Mouse (Mus musculus) right cerebral cortex, postnatal 14 days (tissue): ENCODE results near the gene Abhd8.

Source experiments
- DNase-seq: peaks from one replicate; pipeline ENCODE4 v3.0.0; 2022

Abhd8 gene

DNA sequence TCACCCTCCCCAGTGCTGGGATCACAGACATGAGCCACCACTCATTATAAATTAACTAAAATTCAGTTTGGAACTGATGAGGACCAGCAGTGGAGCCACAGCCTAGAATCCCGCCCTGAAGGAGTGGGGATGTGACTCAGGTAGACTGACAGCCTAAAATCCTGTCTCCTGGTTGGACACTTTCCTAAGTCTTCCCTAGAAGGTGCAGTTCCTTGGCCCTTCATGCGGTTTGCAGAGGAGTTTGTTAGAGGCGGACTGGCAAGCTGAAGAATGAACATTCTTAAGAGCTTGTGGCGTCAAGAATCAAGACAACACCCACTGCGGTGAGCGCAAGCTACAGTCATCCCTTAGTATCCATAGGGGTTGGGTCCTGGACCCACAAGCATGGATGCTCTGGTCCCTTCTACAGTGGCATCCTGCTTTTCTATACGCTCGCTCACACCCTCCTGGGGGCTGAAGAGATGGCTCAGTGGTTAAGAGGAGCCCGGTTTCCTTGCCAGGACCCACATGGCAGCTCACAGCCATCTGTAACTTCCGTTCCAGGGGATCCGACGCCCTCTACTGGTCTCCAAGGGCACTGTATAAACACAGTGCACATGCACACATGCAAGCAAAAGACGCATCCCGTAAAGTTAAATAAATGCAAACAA is 13.9 kb upstream of the Abhd8 start:
- peak; percentile 46 for DNase-seq

DNA sequence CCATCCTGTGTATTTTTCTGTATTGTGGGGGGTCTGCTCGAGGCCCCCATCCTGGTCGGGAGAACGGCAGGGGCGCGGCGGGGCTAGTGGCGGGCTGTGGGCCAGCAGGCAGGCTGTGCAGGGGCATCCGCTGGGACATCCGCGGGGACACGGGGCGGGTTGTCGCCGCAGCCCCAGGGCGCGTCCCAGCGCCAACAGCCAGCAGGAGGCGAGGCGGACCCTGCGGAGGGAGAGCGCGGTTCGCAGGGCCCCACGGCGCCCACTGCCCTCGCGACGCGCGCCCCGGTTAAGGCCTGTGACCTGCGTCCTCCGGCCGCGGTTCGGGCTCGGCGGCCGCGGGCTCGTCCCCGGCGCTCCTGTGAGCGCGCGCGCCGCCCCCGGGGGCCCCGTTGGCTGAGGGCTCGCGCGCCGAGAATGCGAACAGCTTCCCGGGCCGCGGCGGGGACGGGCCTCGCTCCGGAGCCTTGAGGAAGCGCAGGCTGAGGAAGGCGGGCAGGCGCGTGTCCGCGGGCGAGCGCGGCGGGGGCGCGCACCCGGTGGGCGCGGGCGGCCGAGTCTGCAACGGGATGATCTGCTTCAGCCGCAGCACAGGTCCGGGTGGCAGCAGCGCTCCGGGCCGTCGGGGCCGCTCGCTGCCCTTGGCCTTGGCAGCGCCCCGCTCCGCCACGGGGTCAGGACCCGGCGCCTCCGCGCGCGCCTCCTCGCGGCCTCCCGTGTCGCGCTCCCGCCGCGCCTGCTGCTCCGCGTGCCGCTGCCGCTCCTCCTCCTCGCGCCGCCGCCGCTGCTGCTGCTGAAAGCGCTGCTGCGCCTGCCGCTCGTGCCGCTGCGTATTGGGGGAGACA is 12.9 kb upstream of the Abhd8 start:
- peak; percentile 85 for DNase-seq

DNA sequence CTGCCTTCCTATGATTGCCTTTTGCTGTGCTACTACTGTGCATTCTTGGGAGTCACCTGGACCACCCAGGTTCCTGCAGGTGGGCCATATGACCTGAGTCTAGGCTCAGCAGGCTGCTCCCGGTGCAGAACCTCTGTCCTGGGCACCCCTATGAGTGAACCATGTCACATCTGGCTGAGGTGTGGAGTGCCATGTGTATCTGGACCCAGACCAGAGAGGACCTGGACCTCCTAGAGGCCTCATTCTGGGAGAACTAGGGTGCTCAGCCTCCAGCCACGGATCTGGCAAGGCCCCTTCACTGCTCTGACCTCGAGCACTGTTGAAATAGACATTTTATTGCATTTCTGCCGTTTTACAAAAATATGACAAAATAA is 12.2 kb upstream of the Abhd8 start:
- no peak for DNase-seq

DNA sequence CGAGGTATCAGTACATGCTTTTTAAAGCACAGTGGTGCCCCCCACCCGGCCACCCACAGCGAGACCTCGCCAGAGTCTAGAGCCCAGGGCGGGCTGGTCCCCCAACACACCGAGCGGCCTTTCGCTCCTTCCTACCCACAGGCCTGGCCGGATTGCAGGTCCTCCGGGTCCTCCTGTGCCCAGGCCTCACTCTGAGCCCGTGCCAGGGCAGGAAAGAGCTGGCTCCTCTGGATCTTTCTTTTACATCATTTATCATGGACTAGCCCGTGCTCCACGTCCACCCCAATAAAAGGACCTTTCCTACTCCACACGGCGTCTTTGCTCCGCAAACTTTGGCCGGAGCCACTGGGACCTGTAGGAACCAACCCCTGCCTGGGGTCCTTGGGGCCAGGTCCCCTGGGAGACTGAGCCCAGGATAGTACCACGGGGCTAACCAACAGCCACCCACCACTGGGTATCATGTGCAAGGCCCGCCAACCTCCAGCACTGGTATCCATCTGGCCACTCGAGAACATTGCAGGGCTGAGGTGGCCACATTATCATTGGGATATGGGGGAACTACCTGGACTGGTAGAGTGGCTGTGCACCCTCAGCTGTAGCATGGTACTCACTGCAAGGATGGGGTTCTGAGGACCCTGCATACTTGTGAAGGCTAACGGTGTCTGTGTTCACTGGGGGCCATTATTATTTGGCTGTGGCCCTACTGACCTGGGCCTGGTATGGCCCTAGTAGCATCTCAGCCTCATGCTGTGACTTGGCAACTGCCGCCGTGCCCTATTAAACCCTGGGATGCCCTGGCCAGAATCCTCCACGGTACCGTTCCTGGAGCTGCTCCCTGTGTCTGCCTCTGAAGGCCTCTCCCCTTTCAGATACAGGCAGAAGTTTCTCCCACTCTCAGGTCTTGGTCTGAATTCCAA is 11.6 kb upstream of the Abhd8 start:
- peak; percentile 29 for DNase-seq

DNA sequence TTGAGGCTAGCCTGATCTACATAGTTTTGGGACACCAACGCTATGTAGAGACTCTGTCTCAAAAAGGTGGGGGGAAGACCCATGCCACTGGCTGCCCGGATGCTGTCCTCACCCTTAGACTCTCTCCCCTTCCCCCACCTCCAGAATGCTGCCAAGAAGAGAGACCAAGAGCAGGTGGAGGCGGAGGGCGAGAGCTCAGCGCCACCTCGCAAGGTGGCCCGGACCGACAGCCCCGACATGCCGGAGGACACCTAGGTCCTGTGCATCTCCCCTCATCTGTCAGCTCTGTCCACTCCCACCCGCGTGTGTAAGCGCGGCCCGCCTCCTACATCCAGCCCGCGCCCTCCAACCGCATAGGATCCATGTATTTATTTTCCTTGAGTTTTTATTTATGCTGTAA is 10.9 kb upstream of the Abhd8 start:
- no peak for DNase-seq

DNA sequence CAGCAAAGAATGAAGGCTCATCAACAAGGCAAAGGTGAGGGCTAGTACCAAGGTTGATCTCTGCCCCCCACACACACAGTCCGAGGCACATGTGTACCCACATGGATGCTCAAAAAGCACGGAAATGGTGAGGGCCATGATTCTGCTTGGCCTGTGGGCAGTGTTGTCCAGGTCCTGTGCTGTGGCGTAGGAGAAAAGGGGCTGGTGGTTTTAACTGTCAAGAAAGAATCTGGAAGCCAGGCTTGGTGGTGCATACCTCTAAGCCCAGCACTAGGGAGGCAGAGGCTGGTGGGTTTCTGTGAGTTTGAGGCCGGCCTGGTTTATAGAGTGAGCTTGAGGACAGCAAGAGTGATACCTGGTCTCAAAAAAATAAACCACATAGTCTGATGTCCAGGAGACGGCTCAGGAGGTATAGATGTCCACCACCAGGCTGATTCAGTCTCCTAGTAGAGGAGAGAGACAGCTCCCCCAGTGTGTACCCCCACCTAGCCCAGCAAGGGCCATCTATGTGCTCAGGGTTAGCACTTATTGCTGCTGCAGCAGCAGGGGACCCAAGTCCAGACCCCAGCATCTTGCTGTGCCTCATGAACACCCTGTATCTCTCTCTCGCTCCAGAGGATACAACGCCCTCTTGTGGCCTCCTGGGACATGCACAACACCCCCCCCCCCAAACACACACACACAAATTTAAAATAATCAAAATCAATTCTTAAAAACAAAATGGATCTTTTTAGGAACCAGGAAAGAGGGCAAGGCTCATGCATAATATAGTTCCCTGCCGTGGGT is 9.3 kb upstream of the Abhd8 start:
- DNase-seq = no peak

DNA sequence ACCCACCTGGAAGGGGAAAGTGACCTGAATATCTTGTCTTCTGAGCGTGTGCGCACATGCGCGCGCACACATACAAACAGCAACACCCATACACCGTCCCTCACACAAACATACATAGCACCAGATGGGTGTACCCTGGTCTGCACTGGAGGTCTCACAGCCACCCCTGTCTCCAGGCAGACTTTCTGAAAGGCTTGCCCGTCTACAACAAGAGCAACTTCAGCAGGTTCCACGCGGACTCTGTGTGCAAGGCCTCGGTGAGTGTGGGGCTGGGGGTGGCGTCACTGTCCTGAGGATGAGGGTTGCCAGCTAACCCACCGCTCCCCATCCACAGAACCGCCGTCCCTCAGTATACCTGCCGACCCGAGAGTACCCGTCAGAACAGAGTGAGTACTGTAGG is 8.4 kb upstream of the Abhd8 start:
- DNase-seq = no peak

DNA sequence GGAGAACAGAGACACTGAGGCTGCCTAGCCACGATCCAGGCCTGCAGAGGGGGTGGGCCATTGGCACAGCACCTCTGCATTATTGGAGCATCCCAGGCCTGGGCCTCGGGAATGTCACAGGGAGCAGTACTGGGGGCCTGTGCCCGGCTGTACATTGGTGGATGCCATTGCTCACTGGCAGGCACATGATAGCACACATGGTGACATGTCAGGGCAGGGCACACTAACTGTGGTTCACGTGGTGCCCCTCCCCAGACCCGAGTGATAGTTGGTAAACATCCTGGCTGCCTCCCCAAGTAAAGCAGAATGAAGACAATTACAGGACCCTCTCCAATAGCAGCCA is 7.4 kb upstream of the Abhd8 start:
- DNase-seq = no peak

DNA sequence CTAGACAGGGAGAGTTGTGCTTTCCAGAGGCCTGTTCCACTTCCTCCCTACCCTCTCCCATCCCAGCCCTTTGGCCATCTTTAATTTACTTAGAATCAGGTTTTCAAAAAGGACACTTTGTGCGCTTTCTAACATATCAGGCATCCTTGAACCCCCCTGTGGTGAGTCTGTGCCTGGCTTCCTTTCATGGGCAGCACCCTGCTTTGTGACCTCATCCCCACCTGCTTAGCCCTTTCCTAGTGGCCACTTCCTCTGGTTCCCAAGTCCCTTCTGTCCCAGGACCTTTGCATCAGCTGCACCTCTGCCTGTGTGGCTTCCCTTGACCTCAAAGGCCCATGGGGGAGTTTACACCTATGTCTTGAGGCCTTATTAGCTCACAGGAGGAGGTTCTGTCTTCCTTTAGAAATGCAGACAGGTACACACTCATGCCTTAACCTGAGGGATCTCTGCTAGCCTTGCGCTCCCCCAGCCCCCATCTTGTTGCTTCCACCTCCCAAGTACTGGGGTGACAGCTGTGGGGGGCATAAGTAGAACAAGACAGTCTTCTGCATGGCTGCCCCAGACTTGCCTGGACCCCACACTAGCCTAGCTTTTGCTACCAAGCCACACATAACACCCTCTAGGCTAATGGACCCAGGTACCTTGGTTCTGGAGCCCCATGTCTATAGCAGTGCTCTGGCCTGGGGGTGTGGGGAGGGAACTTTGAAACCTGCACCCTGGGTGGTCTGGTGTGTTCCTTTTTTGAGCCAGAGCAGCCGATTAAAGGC is 6.9 kb upstream of the Abhd8 start:
- DNase-seq = no peak

DNA sequence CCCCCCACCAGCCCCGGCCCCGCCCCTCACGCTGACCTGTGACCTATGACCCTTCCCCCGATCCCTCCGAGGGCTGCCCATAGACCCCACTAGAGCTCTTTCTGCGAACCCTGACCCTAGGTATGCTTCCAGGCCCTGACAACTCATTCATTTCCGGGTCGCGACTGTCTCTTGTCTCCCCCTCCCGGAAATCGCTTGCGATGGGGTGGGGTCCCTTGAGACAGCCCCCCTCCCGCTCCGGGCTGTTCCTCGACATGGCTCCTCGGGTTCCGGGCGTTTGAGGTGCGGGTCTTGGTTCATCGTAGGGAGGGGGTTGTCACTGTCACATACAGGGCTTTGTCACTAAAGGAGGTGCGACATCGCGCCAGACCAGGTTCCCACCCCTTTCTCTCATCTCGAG is 6.0 kb upstream of the Abhd8 start:
- DNase-seq = peak; percentile 57

DNA sequence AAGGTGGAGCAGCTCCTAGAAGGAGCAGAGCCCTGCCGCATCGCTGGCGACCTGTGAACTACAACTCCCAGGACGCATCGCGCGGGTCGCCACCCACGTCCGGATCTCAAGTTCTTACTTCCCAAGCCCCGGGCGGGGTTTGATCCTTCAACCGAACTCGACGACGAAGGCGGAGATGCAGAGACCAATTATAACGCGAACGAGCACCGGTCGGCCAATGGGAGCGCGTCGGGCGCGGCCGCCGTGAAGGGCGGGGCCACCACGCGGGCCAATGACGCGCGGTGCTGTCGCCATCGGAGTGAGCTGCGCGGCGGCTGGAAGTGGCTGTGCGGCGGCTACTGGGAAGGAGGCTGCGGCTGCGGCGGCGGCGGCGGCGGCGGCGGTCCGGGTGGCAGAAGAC is 5.5 kb upstream of the Abhd8 start, which contains the start of gene Dda1:
Gene Dda1 (plus strand): TSS at position 284 of the 400 bp plus-strand sequence.
- DNase-seq = peak; percentile 98

DNA sequence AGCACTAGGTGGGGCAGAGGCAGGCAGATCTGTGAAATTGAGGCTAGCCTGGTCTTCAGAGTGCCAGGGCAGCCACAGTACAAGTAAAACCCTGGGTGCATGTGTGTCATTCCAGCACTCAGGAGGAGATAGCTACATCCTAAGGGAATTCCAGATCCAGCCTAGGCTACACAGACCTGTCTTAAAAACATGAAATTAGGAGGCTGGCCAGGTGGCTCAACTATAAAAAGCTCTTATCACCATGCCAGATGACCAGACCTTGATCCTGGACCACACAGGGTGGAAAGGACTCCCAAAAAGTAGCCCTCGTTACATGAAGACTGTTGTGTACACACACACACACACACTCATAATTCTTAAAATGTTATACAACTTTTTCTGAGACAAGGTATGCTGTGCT is 4.5 kb upstream of the Abhd8 start:
- DNase-seq = no peak

DNA sequence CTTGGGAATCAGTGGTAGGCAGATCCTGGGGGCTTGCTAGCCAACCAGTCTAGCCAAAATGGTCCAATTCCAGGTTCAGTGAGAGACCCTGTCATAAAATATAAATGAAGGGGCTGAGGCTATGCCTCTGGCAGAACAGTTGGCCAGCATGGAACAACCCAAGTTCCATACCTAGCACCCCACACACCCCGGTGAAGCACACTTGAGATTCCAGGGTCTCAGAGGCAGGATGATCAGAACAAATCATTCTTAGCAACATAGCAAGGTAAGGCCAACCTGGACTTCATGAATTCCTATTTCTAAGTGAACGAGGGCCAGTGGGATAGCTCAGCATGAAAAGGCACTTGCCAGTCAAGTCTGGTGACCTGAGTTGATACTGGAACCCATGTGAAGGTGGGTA is 3.7 kb upstream of the Abhd8 start:
- no peak for DNase-seq

DNA sequence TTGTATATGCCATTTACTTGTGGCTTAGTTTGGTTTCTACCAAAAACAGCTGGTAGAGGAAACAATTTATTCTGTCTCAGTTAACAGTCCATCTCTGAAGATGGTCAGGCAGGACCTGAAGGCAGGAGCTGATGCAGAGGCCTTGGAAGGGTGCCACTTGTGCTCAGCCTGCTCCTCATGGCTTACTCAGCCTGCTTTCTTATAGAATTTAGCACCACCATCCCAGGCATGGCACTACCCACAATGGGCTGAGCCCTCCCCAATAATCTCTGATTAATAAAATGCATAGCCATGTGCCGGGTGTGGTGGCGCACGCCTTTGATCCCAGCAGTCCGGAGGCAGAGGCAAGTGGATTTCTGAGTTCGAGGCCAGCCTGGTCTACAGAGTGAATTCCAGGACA is 2.7 kb upstream of the Abhd8 start:
- DNase-seq = no peak

DNA sequence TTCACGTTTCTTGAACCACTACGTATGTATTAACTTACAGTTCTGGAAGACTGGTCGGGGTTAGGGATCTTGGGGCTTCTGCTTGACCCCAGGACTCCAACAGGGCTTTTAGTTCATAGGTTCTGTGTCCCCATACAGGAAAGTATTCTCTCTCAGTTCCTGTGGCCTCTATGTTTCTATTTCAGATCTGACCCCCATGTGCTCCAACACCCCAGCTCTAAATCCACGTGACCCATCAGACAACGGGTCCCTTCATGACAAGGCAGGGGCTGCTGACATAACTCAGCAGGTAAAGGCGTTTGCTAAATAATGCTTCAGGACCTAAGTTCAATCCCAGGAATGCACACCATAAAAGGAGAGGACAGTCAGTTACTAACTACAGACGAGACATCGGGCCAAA is 2.3 kb upstream of the Abhd8 start:
- no peak for DNase-seq

DNA sequence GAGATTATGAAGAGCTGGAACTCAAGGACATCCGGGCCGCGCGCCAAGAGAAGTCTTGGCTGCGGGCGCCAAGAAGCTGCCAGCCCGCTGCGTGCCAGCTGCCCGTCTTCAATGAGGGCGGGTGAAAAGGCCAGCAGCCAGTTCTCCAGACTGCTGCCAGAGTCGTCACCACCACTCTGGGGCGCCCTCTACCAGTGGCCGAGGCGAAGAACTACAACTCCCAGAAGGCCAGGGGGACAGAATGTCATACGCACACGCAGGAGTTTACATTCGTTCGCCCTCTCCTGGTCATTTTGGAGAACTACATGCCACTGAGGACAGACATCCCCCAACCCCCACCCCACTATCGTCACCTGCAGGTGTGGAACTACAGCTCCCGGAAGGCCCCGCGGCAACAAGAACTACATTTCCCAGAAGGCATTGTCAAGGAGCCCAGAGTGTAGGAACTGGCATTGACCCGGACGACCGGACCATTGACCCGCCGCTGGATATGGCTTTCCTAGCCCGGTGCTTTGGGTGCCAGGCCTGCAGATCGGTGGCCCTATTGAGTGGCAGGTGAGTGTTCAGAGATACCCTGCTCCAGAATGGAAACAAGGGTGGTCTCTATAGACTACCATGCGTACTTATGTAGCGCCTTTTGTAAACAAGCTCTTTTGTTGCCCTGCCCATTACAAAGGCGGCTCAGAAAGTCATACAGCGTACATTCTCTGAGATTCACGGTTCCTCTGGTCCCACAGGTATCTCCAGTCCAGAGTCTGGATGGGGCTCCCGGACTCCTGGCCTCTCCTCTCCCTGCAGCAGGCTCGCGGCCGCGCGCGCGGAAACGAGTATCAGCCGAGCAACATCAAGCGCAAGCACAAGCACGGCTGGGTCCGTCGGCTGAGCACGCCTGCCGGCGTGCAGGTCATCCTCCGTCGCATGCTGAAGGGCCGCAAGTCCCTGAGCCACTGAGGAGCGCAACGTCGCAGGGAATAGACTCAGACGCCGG is 1.4 kb upstream of the Abhd8 start, which contains the start of gene Mrpl34:
Gene Mrpl34 (plus strand): TSS at position 447 of the 988 bp plus-strand sequence.
- DNase-seq = peak; percentile 96

DNA sequence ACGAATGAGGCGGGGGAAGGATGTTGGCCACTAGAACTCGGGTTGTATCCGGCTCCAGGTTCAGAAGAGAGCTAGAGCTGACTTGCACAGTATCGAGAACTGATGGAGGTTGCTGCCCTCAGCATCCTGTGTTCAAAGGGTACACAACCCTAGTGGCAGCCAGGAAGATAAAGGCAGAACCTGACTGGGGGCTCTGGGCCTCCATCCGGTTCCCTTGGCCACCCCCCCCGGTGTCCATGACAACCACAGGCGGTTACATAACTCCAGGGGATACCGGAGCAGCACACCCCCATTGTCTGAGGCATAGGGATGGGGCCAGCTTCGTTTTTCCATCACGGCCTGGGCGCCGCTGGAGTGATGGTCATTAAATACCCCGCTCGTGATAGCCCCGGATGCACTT is 669 bp downstream of the Abhd8 start:
- peak; percentile 58 for DNase-seq

DNA sequence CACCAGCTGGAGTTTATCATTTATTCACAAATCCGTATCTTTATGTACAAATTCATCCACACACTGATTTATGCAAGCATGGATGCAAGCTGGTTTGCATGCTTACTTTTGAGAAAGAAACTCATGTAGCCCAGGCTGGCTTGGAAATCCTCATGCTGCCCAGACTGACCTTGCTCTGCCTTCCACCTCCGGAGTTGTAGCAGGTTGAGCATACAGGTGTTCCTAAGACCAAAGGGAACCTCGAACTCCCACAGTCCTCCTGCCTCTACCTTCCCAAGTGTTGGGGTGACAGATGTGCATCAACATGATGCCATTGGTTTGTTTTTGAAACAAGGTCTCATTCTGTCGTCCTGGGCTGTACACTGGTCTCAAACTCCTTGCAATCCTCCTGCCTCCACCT is 1.3 kb downstream of the Abhd8 start:
- DNase-seq = no peak

DNA sequence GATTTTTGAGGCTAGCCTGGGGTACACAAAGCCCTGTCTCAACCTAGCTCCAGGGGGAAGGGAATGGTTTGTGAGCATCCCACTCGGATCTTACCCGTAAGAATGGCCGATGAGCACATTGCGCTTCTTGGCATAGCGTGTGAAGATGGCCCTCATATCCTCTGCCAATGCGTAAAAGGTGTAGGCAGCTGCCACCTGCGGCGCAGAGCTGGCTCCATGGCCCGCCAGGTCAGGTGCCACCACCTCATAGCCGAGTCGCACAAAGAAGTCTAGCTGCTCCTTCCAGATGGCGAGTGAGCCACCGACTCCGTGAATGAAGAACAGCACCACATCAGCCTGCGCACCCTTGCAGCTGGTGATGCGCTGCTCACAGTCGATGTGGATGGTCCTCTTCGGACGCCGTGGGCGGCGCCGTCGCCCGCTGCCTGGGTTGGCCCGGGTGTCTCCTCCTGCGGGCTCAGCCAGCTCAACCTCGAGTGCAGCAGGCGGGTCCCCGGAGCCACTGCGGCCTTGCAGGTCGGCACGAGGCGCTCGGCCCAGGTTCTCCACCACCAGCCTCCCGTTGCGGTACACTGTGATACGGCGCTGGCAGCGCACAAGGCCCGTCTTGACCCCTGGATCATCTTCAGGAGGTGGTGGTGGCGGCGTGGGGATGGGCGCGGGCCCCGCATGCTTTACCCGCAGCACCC is 2.2 kb downstream of the Abhd8 start:
- no peak for DNase-seq

DNA sequence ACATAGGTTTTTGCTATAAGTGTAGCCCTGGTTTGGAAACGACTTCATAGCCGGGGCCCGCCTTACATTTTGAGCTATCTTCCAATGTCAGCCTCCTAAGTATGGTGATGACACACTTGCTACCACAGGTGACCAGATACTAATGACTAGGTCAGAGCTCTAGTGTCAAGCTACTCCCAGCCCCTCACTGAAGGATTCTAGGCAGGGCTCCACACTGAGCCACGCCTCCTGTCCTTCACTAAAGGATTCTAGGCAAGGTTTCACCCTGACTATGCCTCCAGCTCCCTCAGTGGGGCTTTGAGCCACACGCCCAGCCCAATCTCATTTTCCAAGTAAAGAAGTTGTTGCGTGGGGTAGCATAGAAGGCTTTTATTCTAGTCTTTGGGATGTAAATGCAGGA is 2.7 kb downstream of the Abhd8 start:
- no peak for DNase-seq
